Mouse (Mus musculus): Measurements from ENCODE around the gene Higd2a.
A peak's percentile ranks its signal among the peaks of the same experiment; 100 is the strongest.

Higd2a gene

GRCm38 (mm10) chr13:54616307-54616706 lies 26.3 kb downstream of the Higd2a start:
- Histone ChIP-seq H3K36me3 (ENCODE audit: insufficient read depth, low read length) (no peaks in the 10 kb centered on the region), H3K4me1 (replicated peaks; ENCODE audit: low read depth, low read length) (peaks cover 50% of the 10 kb centered on the region), H3K4me3 (replicated peaks; ENCODE audit: low read length) (no peak overlapping the region), H3K27me3 (ENCODE audit: insufficient read depth, low read length) (no peaks in the 10 kb centered on the region), H3K9me3 (ENCODE audit: low read length) (no peaks in the 10 kb centered on the region)
- TF ChIP-seq POU5F1 (IDR thresholded peaks at IDR 0.05; ENCODE audit: borderline replicate concordance, low read length), result no peak
- TF ChIP-seq NANOG (IDR thresholded peaks at IDR 0.05; ENCODE audit: borderline replicate concordance, low read length), result no peak
- no peak for TF ChIP-seq CTCF (conservative IDR thresholded peaks at IDR 0.05; ENCODE audit: low read length)

GRCm38 (mm10) chr13:54616998-54617397 lies 27.0 kb downstream of the Higd2a start:
- Histone ChIP-seq H3K27me3 (ENCODE audit: insufficient read depth, low read length) (no peaks in the 10 kb centered on the region), H3K36me3 (ENCODE audit: insufficient read depth, low read length) (no peaks in the 10 kb centered on the region), H3K4me3 (replicated peaks; ENCODE audit: low read length) (no peak overlapping the region), H3K9me3 (ENCODE audit: low read length) (no peaks in the 10 kb centered on the region), H3K4me1 (replicated peaks; ENCODE audit: low read depth, low read length) (peaks cover 46% of the 10 kb centered on the region)
- TF ChIP-seq POU5F1 (IDR thresholded peaks at IDR 0.05; ENCODE audit: borderline replicate concordance, low read length), result no peak
- TF ChIP-seq NANOG (IDR thresholded peaks at IDR 0.05; ENCODE audit: borderline replicate concordance, low read length), result no peak
- TF ChIP-seq CTCF (conservative IDR thresholded peaks at IDR 0.05; ENCODE audit: low read length), result peak; percentile 21

DNA sequence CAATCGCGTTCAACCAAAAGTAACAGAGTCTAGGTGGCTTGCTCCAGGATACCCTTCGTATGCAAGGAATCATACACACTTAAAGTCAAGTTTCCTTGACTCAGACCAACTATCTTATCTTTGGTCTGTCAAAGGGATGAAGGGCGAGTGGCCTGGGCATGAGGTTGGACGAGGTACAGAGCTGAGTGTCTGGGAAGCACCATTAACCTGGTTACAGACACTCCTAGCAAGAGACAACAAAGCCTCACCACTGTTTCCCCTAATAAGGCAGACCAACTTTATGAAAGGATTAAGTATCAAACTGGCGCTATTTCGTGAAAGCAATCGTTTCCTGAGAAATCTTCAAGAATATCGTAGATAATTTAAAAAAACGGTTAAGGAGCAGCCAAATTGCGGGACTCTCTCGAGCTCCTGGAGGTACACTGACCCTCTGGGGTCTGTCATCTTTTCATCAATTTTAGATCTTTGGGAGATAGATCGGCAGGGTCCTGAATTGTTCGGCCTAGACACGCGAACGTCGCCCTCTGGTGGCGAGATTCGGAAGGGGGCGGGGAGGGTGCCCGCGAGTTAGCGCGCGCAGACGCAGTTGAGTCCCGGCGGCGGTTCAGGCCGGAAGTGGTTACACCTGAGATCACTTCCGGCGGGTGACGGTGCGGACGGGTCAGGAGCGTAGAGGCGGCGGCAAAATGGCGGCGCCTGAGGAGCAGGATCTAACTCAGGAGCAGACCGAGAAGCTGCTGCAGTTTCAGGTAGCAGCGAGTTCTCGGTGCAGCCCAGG lies 31.3 kb downstream of the Higd2a start, which contains the start of gene Faf2:
Gene Faf2, plus strand, starts transcription at position 630 of the 778 bp plus-strand sequence.
- Histone ChIP-seq H3K9me3 (ENCODE audit: low read length) (no peaks in the 10 kb centered on the region), H3K36me3 (ENCODE audit: insufficient read depth, low read length) (peaks cover 17% of the 10 kb centered on the region; the same call in 1 of the 2 replicates), H3K4me1 (replicated peaks; ENCODE audit: low read depth, low read length) (peaks cover 54% of the 10 kb centered on the region), H3K27me3 (ENCODE audit: insufficient read depth, low read length) (no peaks in the 10 kb centered on the region), H3K4me3 (replicated peaks; ENCODE audit: low read length) (peak within 1 kb of the TSS; percentile 100)
- TF ChIP-seq CTCF (conservative IDR thresholded peaks at IDR 0.05; ENCODE audit: low read length), result peak; percentile 74
- no peak for TF ChIP-seq NANOG (IDR thresholded peaks at IDR 0.05; ENCODE audit: borderline replicate concordance, low read length)
- no peak for TF ChIP-seq POU5F1 (IDR thresholded peaks at IDR 0.05; ENCODE audit: borderline replicate concordance, low read length)

GRCm38 (mm10) chr13:54621960-54622521 lies 32.0 kb downstream of the Higd2a start:
- Histone ChIP-seq H3K27me3 (ENCODE audit: insufficient read depth, low read length) (no peaks in the 10 kb centered on the region), H3K36me3 (ENCODE audit: insufficient read depth, low read length) (peaks cover 23% of the 10 kb centered on the region; the same call in 1 of the 2 replicates), H3K4me1 (replicated peaks; ENCODE audit: low read depth, low read length) (peaks cover 54% of the 10 kb centered on the region), H3K9me3 (ENCODE audit: low read length) (no peaks in the 10 kb centered on the region), H3K4me3 (replicated peaks; ENCODE audit: low read length) (peak overlapping the region; percentile 100)
- TF ChIP-seq POU5F1 (IDR thresholded peaks at IDR 0.05; ENCODE audit: borderline replicate concordance, low read length), result no peak

- TF ChIP-seq CTCF (conservative IDR thresholded peaks at IDR 0.05; ENCODE audit: low read length) (no peak), POU5F1 (IDR thresholded peaks at IDR 0.05; ENCODE audit: borderline replicate concordance, low read length) (no peak), NANOG (IDR thresholded peaks at IDR 0.05; ENCODE audit: borderline replicate concordance, low read length) (no peak)
- H3K4me1 ChIP-seq (replicated peaks; ENCODE audit: low read depth, low read length), result peaks cover 52% of the 10 kb centered on the region
- H3K4me3 ChIP-seq (replicated peaks; ENCODE audit: low read length), result no peak overlapping the region
- H3K27me3 ChIP-seq (ENCODE audit: insufficient read depth, low read length), result no peaks in the 10 kb centered on the region
- H3K9me3 ChIP-seq (ENCODE audit: low read length), result no peaks in the 10 kb centered on the region
- H3K36me3 ChIP-seq (ENCODE audit: insufficient read depth, low read length), result peaks cover 77% of the 10 kb centered on the region
Observed at GRCm38 (mm10) chr13:54629128-54629527, 39.1 kb downstream of the Higd2a start.

DNA sequence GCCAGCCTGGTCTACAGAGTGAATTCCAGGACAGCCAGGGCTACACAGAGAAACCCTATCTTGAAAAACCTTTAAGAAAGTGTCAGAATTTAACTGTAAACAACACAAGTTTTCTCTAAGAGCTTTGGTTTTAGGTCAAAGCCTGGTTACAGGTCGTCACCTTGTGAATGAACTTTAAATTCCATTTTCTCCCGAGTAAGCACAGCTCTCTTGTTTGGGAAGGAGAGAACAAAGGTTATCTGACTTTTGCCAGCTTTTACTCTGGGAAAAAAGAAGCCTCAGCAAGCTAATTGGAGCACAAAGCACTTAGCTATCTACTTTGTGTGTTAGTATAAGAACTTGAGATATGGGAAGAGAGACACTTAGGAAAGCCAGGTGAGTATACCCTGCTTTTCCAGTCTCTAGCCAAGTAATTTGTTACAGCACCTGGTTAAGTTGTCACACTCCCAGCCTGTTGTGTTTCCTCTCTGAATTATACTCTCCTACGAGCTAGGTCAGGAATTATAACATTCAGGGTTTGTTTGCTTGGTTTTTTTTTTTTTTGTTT lies 42.8 kb downstream of the Higd2a start:
- Histone ChIP-seq H3K36me3 (ENCODE audit: insufficient read depth, low read length) (peaks cover 88% of the 10 kb centered on the region), H3K9me3 (ENCODE audit: low read length) (no peaks in the 10 kb centered on the region), H3K4me1 (replicated peaks; ENCODE audit: low read depth, low read length) (peaks cover 22% of the 10 kb centered on the region; the same call in 1 of the 2 replicates), H3K4me3 (replicated peaks; ENCODE audit: low read length) (no peak overlapping the region), H3K27me3 (ENCODE audit: insufficient read depth, low read length) (no peaks in the 10 kb centered on the region)
- TF ChIP-seq POU5F1 (IDR thresholded peaks at IDR 0.05; ENCODE audit: borderline replicate concordance, low read length) (no peak), CTCF (conservative IDR thresholded peaks at IDR 0.05; ENCODE audit: low read length) (no peak), NANOG (IDR thresholded peaks at IDR 0.05; ENCODE audit: borderline replicate concordance, low read length) (no peak)

DNA sequence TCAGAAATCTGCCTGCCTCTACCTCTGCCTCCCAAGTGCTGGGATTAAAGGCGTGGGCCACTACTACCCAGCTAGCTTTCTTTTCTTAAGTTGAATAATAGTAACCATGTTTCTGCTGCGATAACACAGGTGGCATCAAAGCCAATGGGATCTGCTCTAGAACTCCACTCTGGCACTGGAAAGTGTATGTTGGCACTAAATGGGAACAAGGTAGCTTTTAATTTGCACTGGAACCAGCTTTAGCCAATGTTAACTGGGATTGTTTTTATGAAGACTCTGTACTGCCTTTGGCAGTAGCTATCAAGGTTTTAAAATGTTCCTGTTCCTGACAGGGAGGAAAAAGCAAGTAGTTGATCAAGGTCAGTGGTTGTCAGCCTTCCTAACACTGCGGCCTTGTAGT lies 45.0 kb downstream of the Higd2a start:
- Histone ChIP-seq H3K9me3 (ENCODE audit: low read length) (no peaks in the 10 kb centered on the region), H3K4me3 (replicated peaks; ENCODE audit: low read length) (no peak overlapping the region), H3K27me3 (ENCODE audit: insufficient read depth, low read length) (no peaks in the 10 kb centered on the region), H3K4me1 (replicated peaks; ENCODE audit: low read depth, low read length) (peaks cover 9% of the 10 kb centered on the region; the same call in 1 of the 2 replicates), H3K36me3 (ENCODE audit: insufficient read depth, low read length) (peaks cover 88% of the 10 kb centered on the region)
- no peak for TF ChIP-seq POU5F1 (IDR thresholded peaks at IDR 0.05; ENCODE audit: borderline replicate concordance, low read length)
- no peak for TF ChIP-seq CTCF (conservative IDR thresholded peaks at IDR 0.05; ENCODE audit: low read length)
- TF ChIP-seq NANOG (IDR thresholded peaks at IDR 0.05; ENCODE audit: borderline replicate concordance, low read length), result no peak

Measured in E14TG2a.4 (cell line).